Mouse (Mus musculus) kidney, adult 2 months (tissue): ENCODE measurements around the gene Morf4l2.

Source experiments
- CTCF ChIP-seq: fragments of 200-500 bp; conservative IDR thresholded peaks from 2 replicates; pipeline ENCODE4 v1.5.1; 2011; ENCODE audit warnings: low read depth, mild to moderate bottlenecking, control low read depth, low read length, moderate library complexity, mixed read lengths; ENCODE audit not compliant: insufficient read depth, insufficient read length
- POLR2A ChIP-seq: fragments of 200-500 bp; IDR thresholded peaks from one replicate; pipeline ENCODE4 v1.6.1; 2011; ENCODE audit warnings: low read depth, low read length, control low read depth

DNA sequence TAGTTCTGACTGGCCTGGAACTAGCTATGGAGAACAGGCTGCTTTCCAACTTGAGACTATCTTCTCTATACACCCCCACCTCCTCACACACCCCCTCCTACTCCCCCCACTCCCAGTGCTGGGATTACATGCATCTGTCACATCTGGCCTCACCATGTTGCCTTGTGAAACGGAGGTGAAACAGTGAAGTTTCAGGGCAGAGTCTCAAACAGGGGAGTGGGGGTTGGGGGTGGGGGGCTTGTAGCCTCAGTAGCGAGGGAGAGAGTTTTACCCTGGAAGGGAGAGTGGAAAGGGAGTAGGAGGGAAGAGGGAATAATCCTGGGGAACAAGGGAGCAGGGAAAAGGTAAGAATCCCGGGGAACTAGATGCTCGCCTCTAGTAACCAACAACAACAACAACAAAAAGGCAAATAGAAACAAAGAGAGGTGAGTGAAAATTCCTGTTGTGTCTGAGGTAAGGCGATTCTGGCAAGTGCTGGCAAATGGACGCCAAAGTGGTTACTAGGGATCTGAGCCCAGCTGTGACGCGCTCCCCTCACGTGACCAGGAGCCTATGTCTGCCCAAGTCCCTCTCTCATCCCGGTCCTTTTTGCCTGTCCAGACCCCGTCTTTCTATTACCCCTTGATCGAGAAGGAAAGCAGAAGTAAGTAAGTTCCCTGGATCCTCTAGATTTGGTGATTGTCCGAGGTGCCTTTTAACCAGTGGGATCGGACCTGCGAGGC lies 35.9 kb downstream of the Morf4l2 start, which contains the start of gene Tceal1:
- TF ChIP-seq CTCF, result no peak
- TF ChIP-seq POLR2A, result no peak
